Mouse (Mus musculus) hindbrain, embryonic 14.5 days (tissue): ENCODE results near the gene Rasgef1b. TPM values are rescaled to one million over a fixed set of nuclear protein-coding genes. Genes with fewer than 3 reads are reported as not detected.

ENCODE experiments used
- ATAC-seq: fragments of 200-750 bp; cut with Nextera tagmentation; 2 replicates; pipeline ENCODE4 v1.8.0; 2017; ENCODE audit warnings: moderate number of reproducible peaks, mild to moderate bottlenecking, moderate TSS enrichment, moderate library complexity; ENCODE audit not compliant: low FRiP score
- DNase-seq: peaks from one replicate; pipeline ENCODE4 v3.0.0-alpha.2; 2015; ENCODE audit warnings: low spot score
- H3K27ac ChIP-seq: fragments of 300-500 bp; sonication (generic); 2 replicates; pipeline ENCODE4 v1.5.1; 2014; ENCODE audit warnings: mild to moderate bottlenecking, moderate library complexity
- H3K27me3 ChIP-seq: fragments of 300-500 bp; sonication (generic); 2 replicates; pipeline ENCODE4 v1.6.1; 2014; ENCODE audit warnings: mild to moderate bottlenecking, low read length, mixed read lengths; ENCODE audit not compliant: control insufficient read depth, insufficient read depth
- H3K36me3 ChIP-seq: fragments of 300-500 bp; sonication (generic); replicated peaks from 2 replicates; pipeline ENCODE4 v1.6.1; 2014; ENCODE audit not compliant: control insufficient read depth, insufficient read depth
- H3K4me1 ChIP-seq: fragments of 300-500 bp; sonication (generic); replicated peaks from 2 replicates; pipeline ENCODE4 v1.6.1; 2014; ENCODE audit warnings: antibody characterized with exemption, low read length, mixed read lengths; ENCODE audit not compliant: control insufficient read depth, insufficient read depth
- H3K4me2 ChIP-seq: fragments of 300-500 bp; sonication (generic); replicated peaks from 2 replicates; pipeline ENCODE4 v1.6.1; 2014; ENCODE audit warnings: mild to moderate bottlenecking, moderate library complexity
- H3K4me3 ChIP-seq: fragments of 300-500 bp; sonication (generic); replicated peaks from 2 replicates; pipeline ENCODE4 v1.5.1; 2014; ENCODE audit warnings: mild to moderate bottlenecking, low read length
- H3K9ac ChIP-seq: fragments of 300-500 bp; sonication (generic); 2 replicates; pipeline ENCODE4 v1.6.1; 2014
- H3K9me3 ChIP-seq: fragments of 300-500 bp; sonication (generic); 2 replicates; pipeline ENCODE4 v1.6.1; 2016; ENCODE audit warnings: low read length; ENCODE audit not compliant: control insufficient read depth
- WGBS: fragments of 180-500 bp; shearing (Covaris S2); extraction: QIAGEN DNeasy Blood & Tissue Kit; methylation state at CpG from one replicate; pipeline ENCODE4 v1.1.7; 2014; 5-methylcytosine and 5-hydroxymethylcytosine counted together
- polyA plus RNA-seq: library from polyadenylated mRNA; unstranded; fragments of >200 nt; fragmentation: Nextera tagmentation; extraction: Ambion mirVana; gene quantifications from 2 replicates; pipeline ENCODE4 v1.2.1, GENCODE M21; 2014

Rasgef1b gene
- polyA plus RNA-seq, 1 experiment from 2014 or later = 51.5 TPM

- H3K36me3 ChIP-seq = no peaks in the 10 kb centered on the region
- H3K4me1 ChIP-seq = peaks cover 24% of the 10 kb centered on the region
- 97% methylated on average over 8 of the region's 8 CpGs for WGBS
- DNase-seq (no peak), ATAC-seq (no peak)
- no peak overlapping the region for H3K27ac ChIP-seq
- no peaks in the 10 kb centered on the region for H3K27me3 ChIP-seq
- H3K9ac ChIP-seq = no peak overlapping the region
- H3K9me3 ChIP-seq = no peaks in the 10 kb centered on the region
- no peak overlapping the region for H3K4me2 ChIP-seq
- H3K4me3 ChIP-seq = no peak overlapping the region
Measured at GRCm38 (mm10) chr5:99278364-99278763, 450.5 kb downstream of the Rasgef1b start.

- H3K4me2 ChIP-seq = no peak overlapping the region
- DNase-seq = no peak
- ATAC-seq = no peak
- H3K9ac ChIP-seq = no peak overlapping the region
- H3K27me3 ChIP-seq = no peaks in the 10 kb centered on the region
- H3K4me3 ChIP-seq = no peak overlapping the region
- H3K4me1 ChIP-seq = peaks cover 26% of the 10 kb centered on the region
- no peaks in the 10 kb centered on the region for H3K9me3 ChIP-seq
- no peak overlapping the region for H3K27ac ChIP-seq
- no peaks in the 10 kb centered on the region for H3K36me3 ChIP-seq
- WGBS = 72% methylated on average over 9 of the region's 9 CpGs
Measured at GRCm38 (mm10) chr5:99277536-99277935, 451.3 kb downstream of the Rasgef1b start.

- H3K27me3 ChIP-seq = no peaks in the 10 kb centered on the region
- H3K9ac ChIP-seq = 0 out of 2 replicates have a peak overlapping the region, but pooled peaks have one; percentile 2
- H3K27ac ChIP-seq = peak overlapping the region; percentile 62
- no peaks in the 10 kb centered on the region for H3K9me3 ChIP-seq
- H3K4me1 ChIP-seq = peaks cover 23% of the 10 kb centered on the region
- no peak overlapping the region for H3K4me3 ChIP-seq
- ATAC-seq (peak; percentile 91), DNase-seq (peak; percentile 64)
- 21% methylated on average over 12 of the region's 12 CpGs for WGBS
- no peaks in the 10 kb centered on the region for H3K36me3 ChIP-seq
- H3K4me2 ChIP-seq = peak overlapping the region; percentile 11; the same call in 1 of the 2 replicates
Measured at GRCm38 (mm10) chr5:99274119-99274563, 454.7 kb downstream of the Rasgef1b start.

GRCm38 (mm10) chr5:99271531-99271930 lies 457.3 kb downstream of the Rasgef1b start:
- no peak overlapping the region for H3K4me2 ChIP-seq
- 78% methylated on average over 1 of the region's 1 CpGs for WGBS
- no peak for DNase-seq

GRCm38 (mm10) chr5:99269131-99269530 lies 459.7 kb downstream of the Rasgef1b start:
- Histone ChIP-seq H3K9me3 (no peaks in the 10 kb centered on the region), H3K9ac (no peak overlapping the region), H3K36me3 (no peaks in the 10 kb centered on the region), H3K27me3 (no peaks in the 10 kb centered on the region), H3K4me1 (peaks cover 10% of the 10 kb centered on the region), H3K4me2 (no peak overlapping the region), H3K4me3 (no peak overlapping the region), H3K27ac (no peak overlapping the region)
- 94% methylated on average over 2 of the region's 2 CpGs for WGBS
- DNase-seq = no peak
- no peak for ATAC-seq

More at GRCm38 (mm10) chr5:99271531-99271930, 457.3 kb downstream of the Rasgef1b start:
- ATAC-seq = no peak
- Histone ChIP-seq H3K4me1 (peaks cover 23% of the 10 kb centered on the region), H3K27ac (no peak overlapping the region), H3K9me3 (no peaks in the 10 kb centered on the region), H3K36me3 (no peaks in the 10 kb centered on the region), H3K27me3 (no peaks in the 10 kb centered on the region), H3K4me3 (no peak overlapping the region), H3K9ac (no peak overlapping the region)

- DNase-seq (no peak), ATAC-seq (no peak)
- H3K4me2 ChIP-seq = no peak overlapping the region
- no peak overlapping the region for H3K27ac ChIP-seq
- H3K9ac ChIP-seq = no peak overlapping the region
- H3K9me3 ChIP-seq = no peaks in the 10 kb centered on the region
- H3K36me3 ChIP-seq = no peaks in the 10 kb centered on the region
- no peaks in the 10 kb centered on the region for H3K4me1 ChIP-seq
- WGBS = 89% methylated on average over 5 of the region's 5 CpGs
- H3K4me3 ChIP-seq = no peak overlapping the region
- no peaks in the 10 kb centered on the region for H3K27me3 ChIP-seq
Measured at GRCm38 (mm10) chr5:99267338-99267737, 461.5 kb downstream of the Rasgef1b start.

- no peaks in the 10 kb centered on the region for H3K27me3 ChIP-seq
- no peak for ATAC-seq
- no peaks in the 10 kb centered on the region for H3K9me3 ChIP-seq
- H3K4me2 ChIP-seq = no peak overlapping the region
- WGBS = 88% methylated on average over 8 of the region's 8 CpGs
- H3K36me3 ChIP-seq = no peaks in the 10 kb centered on the region
- no peaks in the 10 kb centered on the region for H3K4me1 ChIP-seq
- DNase-seq = no peak
- H3K9ac ChIP-seq = no peak overlapping the region
- no peak overlapping the region for H3K4me3 ChIP-seq
- no peak overlapping the region for H3K27ac ChIP-seq
Measured at GRCm38 (mm10) chr5:99266301-99266700, 462.6 kb downstream of the Rasgef1b start.

GRCm38 (mm10) chr5:99262197-99262920 lies 466.5 kb downstream of the Rasgef1b start:
- H3K27me3 ChIP-seq = no peaks in the 10 kb centered on the region
- DNase-seq = peak; percentile 30
- no peak overlapping the region for H3K4me3 ChIP-seq
- H3K4me2 ChIP-seq = no peak overlapping the region
- H3K9ac ChIP-seq = no peak overlapping the region
- no peaks in the 10 kb centered on the region for H3K36me3 ChIP-seq
- WGBS = 70% methylated on average over 6 of the region's 6 CpGs
- no peaks in the 10 kb centered on the region for H3K9me3 ChIP-seq
- H3K27ac ChIP-seq = no peak overlapping the region
- no peak for ATAC-seq
- no peaks in the 10 kb centered on the region for H3K4me1 ChIP-seq

GRCm38 (mm10) chr5:99261121-99261724 lies 467.6 kb downstream of the Rasgef1b start:
- 90% methylated on average over 4 of the region's 4 CpGs for WGBS
- Histone ChIP-seq H3K27me3 (no peaks in the 10 kb centered on the region), H3K36me3 (no peaks in the 10 kb centered on the region), H3K4me3 (no peak overlapping the region), H3K9me3 (no peaks in the 10 kb centered on the region), H3K4me1 (no peaks in the 10 kb centered on the region), H3K27ac (no peak overlapping the region), H3K9ac (no peak overlapping the region), H3K4me2 (no peak overlapping the region)
- ATAC-seq (no peak), DNase-seq (no peak)
